Mouse (Mus musculus) cerebellum, adult 11-12 months (tissue): ENCODE measurements around the gene H6pd.

Source experiments
- DNase-seq: peaks from one replicate; pipeline ENCODE4 v3.0.0; 2022

Gene H6pd

GRCm38 (mm10) chr4:149941067-149941755, 67.6 kb downstream of the H6pd start:
- no peak for DNase-seq

DNA sequence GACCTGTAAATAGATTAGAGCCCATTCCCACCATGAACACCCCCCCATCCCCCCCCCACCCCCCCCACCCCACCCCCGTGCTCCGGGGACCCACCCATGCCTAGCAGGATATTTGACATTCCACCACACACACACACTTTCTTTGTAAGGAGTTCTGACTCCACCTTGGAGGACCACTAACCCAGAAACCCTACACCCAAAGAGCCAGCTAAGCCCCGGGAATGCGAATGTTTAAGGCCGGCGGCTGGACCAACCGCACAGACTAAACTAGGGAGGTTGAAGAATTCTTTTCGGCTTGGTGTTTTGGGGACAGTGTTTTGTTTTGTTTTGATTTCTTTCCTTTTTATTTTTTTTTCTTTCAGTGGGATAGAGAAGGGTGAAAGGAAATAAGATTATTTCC, 70.1 kb downstream of the H6pd start:
- DNase-seq = no peak

DNA sequence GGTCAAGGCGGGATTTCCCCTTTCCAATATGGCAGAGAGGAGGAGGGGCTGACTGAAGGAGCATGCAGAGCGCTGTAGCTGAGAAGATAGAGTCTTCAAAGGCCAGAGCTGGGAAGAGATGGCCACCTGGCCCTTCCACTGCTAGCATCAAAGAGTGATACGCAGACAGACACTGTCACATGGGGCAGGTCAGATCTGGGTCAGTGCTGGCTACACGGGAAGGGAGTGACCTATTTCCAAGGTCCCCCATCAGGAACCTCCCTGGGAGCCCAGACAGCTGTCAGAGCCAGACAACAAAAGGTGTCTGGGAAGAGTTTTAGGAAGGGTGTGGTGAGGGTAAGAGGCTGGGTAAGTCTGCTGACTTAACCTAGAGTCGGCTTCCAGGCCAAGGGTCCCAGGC, 71.9 kb downstream of the H6pd start:
- DNase-seq = no peak

- DNase-seq = no peak
Observed at GRCm38 (mm10) chr4:149935470-149935869, 73.4 kb downstream of the H6pd start.

DNA sequence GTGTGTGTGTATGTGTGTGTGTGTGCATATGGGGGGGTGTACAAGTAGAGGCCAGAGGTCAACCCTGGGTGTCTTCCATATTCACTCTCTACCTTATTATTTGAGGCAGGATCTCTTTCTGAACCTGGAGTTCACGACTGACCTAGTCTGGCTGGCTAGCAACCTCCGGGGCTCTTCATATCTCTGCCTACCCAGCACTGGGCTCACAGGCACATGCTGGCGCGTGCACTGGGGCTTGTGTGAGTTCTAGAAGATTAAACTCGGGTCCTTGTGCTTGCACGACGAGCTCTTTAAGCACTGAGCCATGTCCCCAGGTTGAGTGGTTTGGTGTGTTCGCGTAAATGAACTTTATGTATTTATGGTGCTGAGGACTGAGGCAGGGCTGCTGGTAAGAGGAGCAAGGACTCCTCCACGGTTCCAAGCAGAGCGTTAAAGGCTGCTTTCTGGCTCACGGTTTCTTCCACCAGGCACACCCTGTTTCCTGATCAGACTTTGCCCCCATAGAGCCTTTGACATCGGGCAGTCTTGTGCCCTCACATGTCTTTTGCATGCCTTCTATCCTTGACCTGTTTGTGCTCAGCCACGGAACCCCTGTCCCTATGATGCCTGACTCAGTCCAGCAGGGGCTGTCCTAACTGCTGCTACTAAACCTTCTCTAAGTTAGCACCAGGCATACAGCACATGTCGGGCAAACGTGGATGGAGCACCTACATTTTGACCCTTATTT, 75.1 kb downstream of the H6pd start:
- no peak for DNase-seq

DNA sequence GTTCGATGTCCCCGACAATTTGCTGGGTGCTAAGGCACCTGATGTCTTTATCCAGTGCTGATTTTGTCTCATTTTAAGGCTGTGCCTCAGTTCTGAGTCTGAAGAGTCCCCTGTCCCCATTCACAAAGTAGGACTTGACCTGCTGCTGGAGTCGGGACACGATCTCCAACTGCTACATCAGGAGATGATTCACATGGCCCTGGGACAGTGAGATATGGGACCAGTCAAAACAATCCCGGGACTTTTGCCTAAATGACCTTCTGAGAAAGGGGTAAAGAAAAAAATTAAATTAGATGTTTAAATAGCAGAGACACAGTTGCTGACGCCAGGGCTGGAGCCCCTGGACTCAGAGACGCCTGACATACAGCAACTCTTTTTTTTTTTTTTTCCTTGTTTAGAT, 75.8 kb downstream of the H6pd start:
- no peak for DNase-seq

- DNase-seq = no peak
Observed at GRCm38 (mm10) chr4:149932108-149932815, 76.6 kb downstream of the H6pd start.

DNA sequence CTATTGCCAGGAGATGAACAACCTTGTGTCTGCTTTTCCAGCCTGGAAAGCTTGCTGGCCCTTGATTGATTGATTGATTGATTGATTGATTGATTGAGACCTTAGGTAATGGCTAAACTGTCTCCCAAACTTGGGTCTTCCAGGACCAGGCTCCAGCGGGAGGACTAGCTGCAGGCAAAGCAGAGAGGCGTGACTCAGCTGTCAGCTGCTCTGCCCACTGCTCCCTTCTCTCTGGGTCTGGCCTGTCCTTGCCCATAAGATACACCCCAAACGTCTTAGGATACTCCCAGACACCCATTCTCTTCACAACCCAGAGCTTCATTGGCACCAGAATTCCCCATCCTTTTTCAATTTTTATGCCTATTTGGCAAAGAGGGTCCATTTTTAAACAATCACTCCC, 78.1 kb downstream of the H6pd start:
- no peak for DNase-seq
